ENCODE assay signal across 10 mouse cellular contexts in the genomic region with DNA sequence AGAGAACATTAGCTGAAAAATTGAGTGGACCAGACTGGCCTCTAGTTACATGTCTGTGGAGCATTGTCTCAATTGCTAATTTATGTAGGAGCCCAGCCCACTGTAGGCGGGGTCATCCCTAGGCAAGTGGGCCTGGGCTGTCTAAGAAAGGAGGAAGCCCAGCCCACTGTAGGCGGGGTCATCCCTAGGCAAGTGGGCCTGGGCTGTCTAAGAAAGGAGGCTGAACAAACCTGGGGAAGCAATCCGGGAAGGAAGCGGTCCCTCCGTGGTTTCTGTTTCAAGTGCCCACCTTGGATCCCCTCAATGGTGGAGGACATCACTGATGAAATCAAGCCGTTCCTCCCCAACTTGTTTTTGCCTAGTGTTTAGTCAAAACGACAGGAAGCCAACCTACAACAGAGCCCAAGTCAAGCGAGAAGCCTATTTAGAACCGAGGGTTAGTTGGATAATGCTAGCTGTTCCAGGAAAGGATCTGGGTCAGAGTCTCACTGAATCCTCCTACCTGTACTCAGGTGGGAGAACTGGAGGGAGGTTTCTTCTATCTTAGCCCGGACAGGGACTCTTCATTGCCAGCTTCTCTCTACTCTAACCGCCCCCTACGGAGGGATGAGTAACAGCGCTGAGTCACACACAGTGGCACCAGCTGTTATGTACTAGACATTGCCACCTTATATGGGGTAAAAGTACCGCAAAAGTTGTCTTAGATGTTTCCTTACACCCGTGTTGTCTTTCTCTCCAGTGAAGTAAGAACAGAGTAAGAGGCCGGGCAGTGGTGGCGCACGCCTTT. TPM values are rescaled to one million over a fixed set of nuclear protein-coding genes. Genes with fewer than 3 reads are reported as not detected.
A peak's percentile ranks its signal among the peaks of the same experiment; 100 is the strongest.
DNase-seq lines count a peak whose midpoint lies in the region; ATAC-seq and TF ChIP-seq lines count a peak whose summit lies in the region.
"Had no signal": no experiment of that assay in that cellular context is flagged by ENCODE, and none has a peak within 500 bp of the region (broad histone marks: within the 10 kb centered on the region; RNA-seq: fewer than 3 reads in every experiment).

No protein-coding gene starts in this region.

- H3K9ac ChIP-seq in embryonic facial prominence, embryonic 11.5 days (replicated peaks; ENCODE audit: low read length), result no peak overlapping the region
- H3K9ac ChIP-seq: limb, embryonic 15.5 days had no signal

- no peaks in the 10 kb centered on the region for H3K9me3 ChIP-seq in embryonic facial prominence, embryonic 11.5 days (replicated peaks; ENCODE audit: control insufficient read depth, low read length)
- H3K9me3 ChIP-seq in embryonic facial prominence, embryonic 10.5 days, result no peaks in the 10 kb centered on the region
- H3K9me3 ChIP-seq: limb, embryonic 15.5 days had no signal

- no peak overlapping the region for H3K27ac ChIP-seq in embryonic facial prominence, embryonic 11.5 days (replicated peaks; ENCODE audit: low read depth, low read length)
- no peak overlapping the region for H3K27ac ChIP-seq in embryonic facial prominence, embryonic 10.5 days (replicated peaks)
- H3K27ac ChIP-seq in spleen, adult 2 months (ENCODE audit: insufficient read depth, low read length), result peak overlapping the region; percentile 75
- H3K27ac ChIP-seq: limb, embryonic 15.5 days had no signal

- H3K27me3 ChIP-seq in embryonic facial prominence, embryonic 11.5 days (ENCODE audit: control insufficient read depth, insufficient read depth, low read length), result no peaks in the 10 kb centered on the region
- no peaks in the 10 kb centered on the region for H3K27me3 ChIP-seq in embryonic facial prominence, embryonic 10.5 days (replicated peaks; ENCODE audit: low read depth, poor library complexity, severe bottlenecking)
- no peaks in the 10 kb centered on the region for H3K27me3 ChIP-seq in spleen, adult 2 months (ENCODE audit: control insufficient read depth, insufficient read depth, low read length)
- no peaks in the 10 kb centered on the region for H3K27me3 ChIP-seq in splenic B cell, adult 2 months (ENCODE audit: control insufficient read depth, insufficient read depth, low read length, poor library complexity, severe bottlenecking)
- H3K27me3 ChIP-seq: limb, embryonic 15.5 days; Patski had no signal

- no peak for TF ChIP-seq CTCF in spleen, adult 2 months (IDR thresholded peaks at IDR 0.05; ENCODE audit: extremely low read depth, insufficient read depth, insufficient read length, insufficient replicate concordance)

- H3K4me3 ChIP-seq in embryonic facial prominence, embryonic 11.5 days (ENCODE audit: low read depth, low read length), result no peak overlapping the region
- H3K4me3 ChIP-seq in embryonic facial prominence, embryonic 10.5 days, result no peak overlapping the region
- no peak overlapping the region; the same call in 1 of the 2 replicates for H3K4me3 ChIP-seq in spleen, adult 2 months (ENCODE audit: extremely low read depth, insufficient read depth, insufficient read length)
- H3K4me3 ChIP-seq: limb, embryonic 15.5 days had no signal

- no peaks in the 10 kb centered on the region for H3K36me3 ChIP-seq in embryonic facial prominence, embryonic 11.5 days (replicated peaks; ENCODE audit: control insufficient read depth, insufficient read depth, low read depth, low read length)
- no peaks in the 10 kb centered on the region for H3K36me3 ChIP-seq in embryonic facial prominence, embryonic 10.5 days (replicated peaks)
- H3K36me3 ChIP-seq in spleen, adult 2 months (ENCODE audit: control insufficient read depth, insufficient read depth, low read length), result no peaks in the 10 kb centered on the region
- H3K36me3 ChIP-seq in splenic B cell, adult 2 months (ENCODE audit: control insufficient read depth, insufficient read depth, low read length, poor library complexity, severe bottlenecking), result no peaks in the 10 kb centered on the region
- H3K36me3 ChIP-seq: limb, embryonic 15.5 days had no signal

- no peak overlapping the region for H3K4me2 ChIP-seq in embryonic facial prominence, embryonic 11.5 days (ENCODE audit: low read depth, low read length)
- H3K4me2 ChIP-seq: limb, embryonic 15.5 days had no signal

- WGBS in embryonic facial prominence, embryonic 11.5 days, result 67% methylated on average over 18 of the region's 18 CpGs
- WGBS in embryonic facial prominence, embryonic 10.5 days, result 66% methylated on average over 18 of the region's 18 CpGs
- 39% methylated on average over 18 of the region's 18 CpGs for WGBS in spleen, adult 2 months

- no peak for TF ChIP-seq POLR2A in spleen, adult 2 months (IDR thresholded peaks at IDR 0.05; ENCODE audit: low read depth, low read length)

- H3K4me1 ChIP-seq in embryonic facial prominence, embryonic 11.5 days (ENCODE audit: control insufficient read depth, insufficient read depth, low read length), result no peaks in the 10 kb centered on the region
- H3K4me1 ChIP-seq in embryonic facial prominence, embryonic 10.5 days, result no peaks in the 10 kb centered on the region
- peaks cover 13% of the 10 kb centered on the region for H3K4me1 ChIP-seq in spleen, adult 2 months (ENCODE audit: control insufficient read depth, insufficient read depth, insufficient read length)
- H3K4me1 ChIP-seq: limb, embryonic 15.5 days had no signal

- DNase-seq in embryonic facial prominence, embryonic 11.5 days (ENCODE audit: low spot score), result peak; percentile 26
- no peak for DNase-seq in embryonic facial prominence, embryonic 10.5 days (ENCODE audit: low spot score)
- no peak for DNase-seq in spleen, adult 2 months (ENCODE audit: low read depth in 1 of 2, low spot score in 2 of 2)
- DNase-seq in spleen, postnatal 10 days (ENCODE audit: low spot score in 2 of 2), result no peak
- DNase-seq in induced T-regulatory cell, adult 2 months (ENCODE audit: low read depth), result peak; percentile 88
- DNase-seq in splenic B cell, adult 2 months (ENCODE audit: low read depth, low spot score), result peak; percentile 45
- DNase-seq in heart, postnatal 4 days, result no peak
- no peak for DNase-seq in Muller cell, postnatal 12 days (ENCODE audit: inconsistent ontology term)

- peak; percentile 44; the same call in 1 of the 2 replicates for ATAC-seq in embryonic facial prominence, embryonic 11.5 days (replicated peaks; ENCODE audit: insufficient number of reproducible peaks, low FRiP score, low TSS enrichment, low read depth)
- ATAC-seq: Patski had no signal

RNA-seq across cellular contexts. Expression of gene Rem2, which starts 16.6 kb away (rescaled TPM):
- 6.5 and 8.0 TPM in 2 replicates for polyA plus RNA-seq in embryonic facial prominence, embryonic 11.5 days (2014; fragmentation: Nextera tagmentation; extraction: Ambion mirVana)
- polyA plus RNA-seq in embryonic facial prominence, embryonic 10.5 days (2016; fragmentation: Nextera tagmentation; extraction: Ambion mirVana), result 9.1 and 9.9 TPM in 2 replicates
- 0.22 and 0.40 TPM in 2 replicates for polyA plus RNA-seq in spleen, adult 2 months (2012; rRNA removed)
- total RNA-seq in heart, postnatal 4 days (2021), result under 1 TPM; 0.14 to 0.23 TPM

RNA-seq across cellular contexts. Expression of gene Prmt5, which starts 24.8 kb away (rescaled TPM):
- polyA plus RNA-seq in embryonic facial prominence, embryonic 11.5 days (2014; fragmentation: Nextera tagmentation; extraction: Ambion mirVana), result 118 and 121 TPM in 2 replicates
- polyA plus RNA-seq in embryonic facial prominence, embryonic 10.5 days (2016; fragmentation: Nextera tagmentation; extraction: Ambion mirVana), result 139 and 149 TPM in 2 replicates
- polyA plus RNA-seq in spleen, adult 2 months (2012; rRNA removed), result 18.2 and 26.6 TPM in 2 replicates
- 10 to 100 TPM; 36.2 to 36.5 TPM for total RNA-seq in heart, postnatal 4 days (2021)

RNA-seq across cellular contexts. Expression of gene Lrp10, which starts 28.6 kb away (rescaled TPM):
- 13.9 and 16.2 TPM in 2 replicates for polyA plus RNA-seq in embryonic facial prominence, embryonic 11.5 days (2014; fragmentation: Nextera tagmentation; extraction: Ambion mirVana)
- 23.2 and 23.4 TPM in 2 replicates for polyA plus RNA-seq in embryonic facial prominence, embryonic 10.5 days (2016; fragmentation: Nextera tagmentation; extraction: Ambion mirVana)
- 154 and 206 TPM in 2 replicates for polyA plus RNA-seq in spleen, adult 2 months (2012; rRNA removed)
- 10 to 100 TPM; 81.3 to 81.5 TPM for total RNA-seq in heart, postnatal 4 days (2021)

Comparison
In these comparisons a context has a peak if more than half of its experiments do, and no peak if none do; other contexts are left out.
1. DNase-seq: peak in embryonic facial prominence, embryonic 11.5 days (single experiment), induced T-regulatory cell, adult 2 months (single experiment) and splenic B cell, adult 2 months (single experiment); none in embryonic facial prominence, embryonic 10.5 days (single experiment), spleen, adult 2 months (0 of 2), spleen, postnatal 10 days (0 of 2), heart, postnatal 4 days (single experiment) and Muller cell, postnatal 12 days (single experiment).